Mouse (Mus musculus) heart, embryonic 11.5 days (tissue): ENCODE measurements at regions not wholly inside any gene's neighbourhood (a gene's known extent, or its start where the extent isn't known, plus 50 kb on each side); places are given as distances from the start of the nearest gene placed in this dataset.

ENCODE experiments used
- ATAC-seq: fragments of 200-750 bp; cut with Nextera tagmentation; replicated peaks from 2 replicates; pipeline ENCODE4 v1.8.0; 2017; ENCODE audit warnings: moderate library complexity; ENCODE audit not compliant: insufficient number of reproducible peaks, low FRiP score, low TSS enrichment
- H3K27ac ChIP-seq: fragments of 300-500 bp; sonication (generic); 2 replicates; pipeline ENCODE4 v1.5.1; 2014; ENCODE audit warnings: mild to moderate bottlenecking, low read depth, low read length
- H3K27me3 ChIP-seq: fragments of 300-500 bp; sonication (generic); 2 replicates; pipeline ENCODE4 v1.6.1; 2014; ENCODE audit warnings: mild to moderate bottlenecking, low read length, mixed read lengths; ENCODE audit not compliant: control insufficient read depth, insufficient read depth
- H3K36me3 ChIP-seq: fragments of 300-500 bp; sonication (generic); 2 replicates; pipeline ENCODE4 v1.6.1; 2014; ENCODE audit warnings: mild to moderate bottlenecking, low read length, moderate library complexity, mixed read lengths; ENCODE audit not compliant: control insufficient read depth, insufficient read depth
- H3K4me1 ChIP-seq: fragments of 300-500 bp; sonication (generic); 2 replicates; pipeline ENCODE4 v1.6.1; 2014; ENCODE audit warnings: low read length; ENCODE audit not compliant: control insufficient read depth, insufficient read depth
- H3K4me2 ChIP-seq: fragments of 300-500 bp; sonication (generic); 2 replicates; pipeline ENCODE4 v1.6.1; 2014; ENCODE audit warnings: mild to moderate bottlenecking, moderate library complexity
- H3K4me3 ChIP-seq: fragments of 300-500 bp; sonication (generic); 2 replicates; pipeline ENCODE4 v1.5.1; 2014; ENCODE audit warnings: low read depth, low read length
- H3K9ac ChIP-seq: fragments of 300-500 bp; sonication (generic); 2 replicates; pipeline ENCODE4 v1.6.1; 2014; ENCODE audit warnings: mild to moderate bottlenecking, low read depth, low read length, moderate library complexity
- H3K9me3 ChIP-seq: fragments of 300-500 bp; sonication (generic); replicated peaks from 2 replicates; pipeline ENCODE4 v1.6.1; 2016; ENCODE audit warnings: low read length; ENCODE audit not compliant: control insufficient read depth
- WGBS: fragments of 180-500 bp; shearing (Covaris S2); extraction: QIAGEN DNeasy Blood & Tissue Kit; methylation state at CpG from one replicate; pipeline ENCODE4 v1.1.7; 2014; ENCODE audit not compliant: insufficient replicate concordance; 5-methylcytosine and 5-hydroxymethylcytosine counted together

- Histone ChIP-seq H3K4me1 (no peaks in the 10 kb centered on the region), H3K27ac (no peak overlapping the region), H3K4me3 (no peak overlapping the region), H3K4me2 (no peak overlapping the region), H3K9me3 (no peaks in the 10 kb centered on the region), H3K27me3 (no peaks in the 10 kb centered on the region), H3K9ac (no peak overlapping the region), H3K36me3 (no peaks in the 10 kb centered on the region)
- no peak for ATAC-seq
- WGBS, result 68% methylated on average over 6 of the region's 6 CpGs
These were observed 108.9 kb upstream of the Ptprt start for GRCm38 (mm10) chr2:162769711-162770428.

- Histone ChIP-seq H3K4me1 (no peaks in the 10 kb centered on the region), H3K9me3 (no peaks in the 10 kb centered on the region), H3K9ac (no peak overlapping the region), H3K27me3 (no peaks in the 10 kb centered on the region), H3K4me2 (no peak overlapping the region), H3K27ac (no peak overlapping the region), H3K4me3 (no peak overlapping the region), H3K36me3 (no peaks in the 10 kb centered on the region)
- WGBS, result 82% methylated on average over 6 of the region's 6 CpGs
- no peak for ATAC-seq
These were observed 103.1 kb upstream of the Ptprt start for GRCm38 (mm10) chr2:162764059-162764458.

GRCm38 (mm10) chr2:162740523-162740922 lies 79.6 kb upstream of the Ptprt start:
- no peak overlapping the region for H3K4me3 ChIP-seq
- no peak overlapping the region for H3K9ac ChIP-seq
- H3K4me1 ChIP-seq, result no peaks in the 10 kb centered on the region
- no peaks in the 10 kb centered on the region for H3K9me3 ChIP-seq
- no peaks in the 10 kb centered on the region for H3K27me3 ChIP-seq
- H3K36me3 ChIP-seq, result no peaks in the 10 kb centered on the region
- no peak overlapping the region for H3K4me2 ChIP-seq
- 72% methylated on average over 5 of the region's 5 CpGs for WGBS
- no peak overlapping the region for H3K27ac ChIP-seq
- ATAC-seq, result no peak

- H3K27me3 ChIP-seq, result no peaks in the 10 kb centered on the region
- WGBS, result 62% methylated on average over 3 of the region's 3 CpGs
- H3K9me3 ChIP-seq, result no peaks in the 10 kb centered on the region
- H3K36me3 ChIP-seq, result no peaks in the 10 kb centered on the region
- no peak overlapping the region for H3K27ac ChIP-seq
- H3K4me2 ChIP-seq, result no peak overlapping the region
- no peak for ATAC-seq
- H3K4me3 ChIP-seq, result no peak overlapping the region
- H3K4me1 ChIP-seq, result no peaks in the 10 kb centered on the region
- H3K9ac ChIP-seq, result no peak overlapping the region
These were observed 74.8 kb upstream of the Ptprt start for GRCm38 (mm10) chr2:162735761-162736160.

- H3K4me1 ChIP-seq, result no peaks in the 10 kb centered on the region
These were observed 73.3 kb upstream of the Ptprt start for GRCm38 (mm10) chr2:162734286-162734685.

GRCm38 (mm10) chr2:162720016-162720415 lies 59.1 kb upstream of the Ptprt start:
- 36% methylated on average over 3 of the region's 3 CpGs for WGBS
- Histone ChIP-seq H3K36me3 (no peaks in the 10 kb centered on the region), H3K4me2 (no peak overlapping the region), H3K27me3 (no peaks in the 10 kb centered on the region), H3K4me3 (no peak overlapping the region), H3K9me3 (no peaks in the 10 kb centered on the region), H3K27ac (no peak overlapping the region), H3K9ac (no peak overlapping the region), H3K4me1 (no peaks in the 10 kb centered on the region)
- no peak for ATAC-seq

More at GRCm38 (mm10) chr2:162734286-162734685, 73.3 kb upstream of the Ptprt start:
- no peaks in the 10 kb centered on the region for H3K36me3 ChIP-seq
- no peak overlapping the region for H3K27ac ChIP-seq
- H3K27me3 ChIP-seq, result no peaks in the 10 kb centered on the region; the same call in 1 of the 2 replicates
- H3K4me2 ChIP-seq, result no peak overlapping the region
- ATAC-seq, result no peak
- no peak overlapping the region for H3K4me3 ChIP-seq
- H3K9me3 ChIP-seq, result no peaks in the 10 kb centered on the region
- WGBS, result 65% methylated on average over 4 of the region's 4 CpGs
- H3K9ac ChIP-seq, result no peak overlapping the region

GRCm38 (mm10) chr2:162718466-162718865 lies 57.5 kb upstream of the Ptprt start:
- no peaks in the 10 kb centered on the region for H3K27me3 ChIP-seq
- H3K9me3 ChIP-seq, result no peaks in the 10 kb centered on the region
- no peak overlapping the region for H3K27ac ChIP-seq
- 61% methylated on average over 7 of the region's 7 CpGs for WGBS
- no peak for ATAC-seq
- H3K4me2 ChIP-seq, result no peak overlapping the region
- H3K4me3 ChIP-seq, result no peak overlapping the region
- no peaks in the 10 kb centered on the region for H3K4me1 ChIP-seq
- H3K36me3 ChIP-seq, result no peaks in the 10 kb centered on the region
- no peak overlapping the region for H3K9ac ChIP-seq

GRCm38 (mm10) chr2:162714976-162715375 lies 54.0 kb upstream of the Ptprt start:
- Histone ChIP-seq H3K9me3 (no peaks in the 10 kb centered on the region), H3K4me3 (no peak overlapping the region), H3K4me2 (no peak overlapping the region), H3K27ac (no peak overlapping the region), H3K27me3 (no peaks in the 10 kb centered on the region), H3K4me1 (no peaks in the 10 kb centered on the region), H3K36me3 (no peaks in the 10 kb centered on the region), H3K9ac (no peak overlapping the region)
- 79% methylated on average over 8 of the region's 8 CpGs for WGBS
- ATAC-seq, result no peak

GRCm38 (mm10) chr2:162712972-162713371 lies 52.0 kb upstream of the Ptprt start:
- ATAC-seq, result no peak
- no peak overlapping the region for H3K27ac ChIP-seq
- H3K36me3 ChIP-seq, result no peaks in the 10 kb centered on the region
- no peak overlapping the region for H3K9ac ChIP-seq
- no peaks in the 10 kb centered on the region for H3K4me1 ChIP-seq
- 59% methylated on average over 1 of the region's 1 CpGs for WGBS
- no peaks in the 10 kb centered on the region for H3K9me3 ChIP-seq
- no peaks in the 10 kb centered on the region for H3K27me3 ChIP-seq
- no peak overlapping the region for H3K4me3 ChIP-seq
- H3K4me2 ChIP-seq, result no peak overlapping the region
